Mouse (Mus musculus) stomach, embryonic 16.5 days (tissue): ENCODE results near the gene Ppp1r36. TPM values are rescaled to one million over a fixed set of nuclear protein-coding genes. Genes with fewer than 3 reads are reported as not detected.
A peak's percentile ranks its signal among the peaks of the same experiment; 100 is the strongest.

ENCODE experiments used
- ATAC-seq: fragments of 200-750 bp; cut with Nextera tagmentation; 2 replicates; pipeline ENCODE4 v1.8.0; 2017; ENCODE audit warnings: moderate number of reproducible peaks, moderate TSS enrichment; ENCODE audit not compliant: insufficient read depth, low FRiP score
- H3K27ac ChIP-seq: fragments of 300-500 bp; sonication (generic); 2 replicates; pipeline ENCODE4 v1.5.1; 2014; ENCODE audit warnings: low read length
- H3K27me3 ChIP-seq: fragments of 300-500 bp; sonication (generic); 2 replicates; pipeline ENCODE4 v1.6.1; 2014; ENCODE audit warnings: low read length, control low read depth, mixed read lengths; ENCODE audit not compliant: control insufficient read depth, insufficient read depth
- H3K36me3 ChIP-seq: fragments of 300-500 bp; sonication (generic); 2 replicates; pipeline ENCODE4 v1.6.1; 2014; ENCODE audit warnings: low read length; ENCODE audit not compliant: control insufficient read depth, insufficient read depth
- H3K4me1 ChIP-seq: fragments of 300-500 bp; sonication (generic); 2 replicates; pipeline ENCODE4 v1.6.1; 2014; ENCODE audit warnings: low read length, control low read depth, mixed read lengths; ENCODE audit not compliant: control insufficient read depth, insufficient read depth
- H3K4me2 ChIP-seq: fragments of 300-500 bp; sonication (generic); 2 replicates; pipeline ENCODE4 v1.6.1; 2014; ENCODE audit warnings: low read depth, low read length, mixed read lengths
- H3K4me3 ChIP-seq: fragments of 300-500 bp; sonication (generic); replicated peaks from 2 replicates; pipeline ENCODE4 v1.5.1; 2014; ENCODE audit warnings: mild to moderate bottlenecking, low read length
- H3K9ac ChIP-seq: fragments of 300-500 bp; sonication (generic); 2 replicates; pipeline ENCODE4 v1.6.1; 2014; ENCODE audit warnings: low read length
- H3K9me3 ChIP-seq: fragments of 300-500 bp; sonication (generic); replicated peaks from 2 replicates; pipeline ENCODE4 v1.6.1; 2016; ENCODE audit warnings: low read length, control low read depth; ENCODE audit not compliant: control insufficient read depth
- WGBS: fragments of 180-500 bp; shearing (Covaris S2); extraction: QIAGEN DNeasy Blood & Tissue Kit; methylation state at CpG from one replicate; pipeline ENCODE4 v1.1.7; 2014; 5-methylcytosine and 5-hydroxymethylcytosine counted together
- polyA plus RNA-seq: library from polyadenylated mRNA; unstranded; fragments of >200 nt; fragmentation: Nextera tagmentation; extraction: Ambion mirVana; gene quantifications from 2 replicates; pipeline ENCODE4 v1.2.1, GENCODE M21; 2015

Gene Ppp1r36
- polyA plus RNA-seq, 1 experiment from 2014 or later, result 3.2 TPM

- Histone ChIP-seq H3K9ac (no peak overlapping the region), H3K4me2 (no peak overlapping the region), H3K27me3 (no peaks in the 10 kb centered on the region), H3K27ac (no peak overlapping the region), H3K4me3 (no peak overlapping the region), H3K36me3 (no peaks in the 10 kb centered on the region), H3K9me3 (no peaks in the 10 kb centered on the region), H3K4me1 (peaks cover 5% of the 10 kb centered on the region)
- no peak for ATAC-seq
- 81% methylated on average over 8 of the region's 8 CpGs for WGBS
Observed at GRCm38 (mm10) chr12:76474246-76474583, 56.9 kb downstream of the Ppp1r36 start.

DNA sequence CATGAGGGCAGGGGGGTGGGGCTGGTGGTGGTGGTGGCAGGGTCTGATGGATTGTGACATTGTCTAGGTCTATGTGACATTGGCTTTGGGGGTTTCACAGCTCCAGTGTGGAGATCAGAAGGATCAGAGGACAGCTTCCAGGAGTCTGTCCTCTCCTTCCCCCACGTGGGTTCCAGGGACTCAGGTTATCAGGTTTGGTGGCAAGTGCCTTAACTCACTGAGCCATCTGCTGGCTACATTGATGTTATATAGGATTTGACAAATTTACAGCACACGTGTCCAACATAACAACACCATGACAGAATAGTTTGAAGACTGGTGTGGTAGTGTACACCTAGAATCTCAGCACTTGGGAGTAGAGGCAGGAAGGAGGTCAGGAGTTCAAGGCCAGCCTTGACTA is 57.5 kb downstream of the Ppp1r36 start:
- ATAC-seq, result no peak
- no peaks in the 10 kb centered on the region for H3K27me3 ChIP-seq
- no peaks in the 10 kb centered on the region for H3K36me3 ChIP-seq
- no peak overlapping the region for H3K9ac ChIP-seq
- no peak overlapping the region for H3K27ac ChIP-seq
- H3K4me1 ChIP-seq, result peaks cover 8% of the 10 kb centered on the region
- WGBS, result 45% methylated on average over 2 of the region's 2 CpGs
- H3K4me3 ChIP-seq, result no peak overlapping the region
- H3K9me3 ChIP-seq, result no peaks in the 10 kb centered on the region
- no peak overlapping the region for H3K4me2 ChIP-seq

- Histone ChIP-seq H3K36me3 (no peaks in the 10 kb centered on the region), H3K4me1 (peaks cover 8% of the 10 kb centered on the region), H3K4me2 (no peak overlapping the region), H3K4me3 (no peak overlapping the region), H3K9ac (no peak overlapping the region), H3K9me3 (no peaks in the 10 kb centered on the region), H3K27me3 (no peaks in the 10 kb centered on the region), H3K27ac (no peak overlapping the region)
- no peak for ATAC-seq
- 85% methylated on average over 1 of the region's 1 CpGs for WGBS
Observed at GRCm38 (mm10) chr12:76476146-76476545, 58.8 kb downstream of the Ppp1r36 start.

- H3K4me2 ChIP-seq, result peak overlapping the region; percentile 3; the same call in 1 of the 2 replicates
- WGBS, result 24% methylated on average over 14 of the region's 14 CpGs
- no peaks in the 10 kb centered on the region for H3K36me3 ChIP-seq
- H3K27me3 ChIP-seq, result no peaks in the 10 kb centered on the region
- peak overlapping the region; percentile 31 for H3K9ac ChIP-seq
- no peak for ATAC-seq
- H3K9me3 ChIP-seq, result no peaks in the 10 kb centered on the region
- peaks cover 8% of the 10 kb centered on the region for H3K4me1 ChIP-seq
- H3K4me3 ChIP-seq, result 0 out of 2 replicates have a peak overlapping the region, but pooled peaks have one; percentile 8
- peak overlapping the region; percentile 70 for H3K27ac ChIP-seq
Observed at GRCm38 (mm10) chr12:76478309-76479023, 61.1 kb downstream of the Ppp1r36 start.

GRCm38 (mm10) chr12:76479174-76479573 is 61.8 kb downstream of the Ppp1r36 start:
- Histone ChIP-seq H3K27me3 (no peaks in the 10 kb centered on the region), H3K4me2 (peak overlapping the region; percentile 3; the same call in 1 of the 2 replicates), H3K36me3 (no peaks in the 10 kb centered on the region), H3K4me3 (no peak overlapping the region), H3K27ac (peak overlapping the region; percentile 70), H3K4me1 (peaks cover 8% of the 10 kb centered on the region; the same call in 1 of the 2 replicates), H3K9ac (peak overlapping the region; percentile 31; the same call in 1 of the 2 replicates), H3K9me3 (no peaks in the 10 kb centered on the region)
- no peak for ATAC-seq
- whole genome bisulfite sequencing, result 45% methylated on average over 5 of the region's 5 CpGs

DNA sequence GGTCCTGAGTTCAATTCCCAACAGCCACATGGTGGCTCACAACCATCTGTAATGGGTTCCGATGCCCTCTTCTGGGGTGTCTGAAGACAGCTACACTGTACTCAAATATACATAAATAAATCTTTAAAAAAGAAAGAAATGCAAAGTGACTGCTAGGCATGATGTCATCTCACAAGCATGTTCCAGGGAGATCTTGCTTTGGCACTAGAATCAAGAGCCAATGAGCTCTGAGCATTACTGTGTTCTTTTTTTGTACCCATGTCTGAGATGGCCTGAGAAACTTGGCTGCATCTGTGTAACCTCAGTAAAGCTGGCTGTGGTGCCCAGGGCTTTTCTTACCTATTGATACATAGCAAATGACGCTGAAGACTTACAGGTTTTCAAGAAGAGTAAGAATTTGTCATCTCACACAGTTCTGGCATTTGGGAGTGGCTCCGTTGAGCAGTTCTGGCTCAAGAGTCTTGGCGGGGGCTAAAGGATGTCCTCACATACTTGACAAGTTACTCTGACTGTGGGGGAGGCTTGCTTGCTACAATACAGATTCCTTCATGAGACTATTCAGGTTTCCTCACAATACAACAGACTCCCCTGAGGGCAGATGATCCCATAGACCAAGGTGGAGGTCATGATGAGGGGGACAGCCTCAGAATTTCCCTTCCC is 62.6 kb downstream of the Ppp1r36 start:
- H3K9me3 ChIP-seq, result no peaks in the 10 kb centered on the region
- no peak overlapping the region for H3K4me2 ChIP-seq
- 74% methylated on average over 4 of the region's 4 CpGs for WGBS
- H3K4me1 ChIP-seq, result peaks cover 13% of the 10 kb centered on the region
- ATAC-seq, result no peak
- H3K36me3 ChIP-seq, result no peaks in the 10 kb centered on the region
- no peak overlapping the region for H3K9ac ChIP-seq
- H3K4me3 ChIP-seq, result no peak overlapping the region
- no peaks in the 10 kb centered on the region for H3K27me3 ChIP-seq
- no peak overlapping the region for H3K27ac ChIP-seq

DNA sequence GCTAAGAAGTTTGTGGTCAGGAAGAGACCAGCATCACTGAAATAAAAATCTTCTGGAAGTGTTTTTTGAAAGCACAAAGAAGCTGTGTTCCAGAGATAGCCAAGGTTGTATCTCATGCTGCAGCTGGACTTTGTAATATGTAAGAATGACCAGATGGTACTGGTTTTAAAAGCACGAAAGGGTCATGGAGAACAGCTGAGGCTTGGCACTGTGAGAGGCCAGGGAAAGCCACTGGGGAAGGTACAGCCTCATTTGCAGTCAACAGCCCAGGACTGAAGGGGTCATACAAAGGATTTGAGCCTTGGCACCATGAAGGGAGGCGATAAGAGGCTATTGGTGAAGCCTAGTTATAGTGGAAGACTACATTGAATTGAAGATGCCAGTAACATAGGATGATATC is 65.1 kb downstream of the Ppp1r36 start:
- Histone ChIP-seq H3K27me3 (no peaks in the 10 kb centered on the region), H3K27ac (no peak overlapping the region), H3K9me3 (no peaks in the 10 kb centered on the region), H3K36me3 (no peaks in the 10 kb centered on the region), H3K4me1 (peaks cover 20% of the 10 kb centered on the region), H3K4me3 (no peak overlapping the region), H3K9ac (no peak overlapping the region), H3K4me2 (no peak overlapping the region)
- ATAC-seq, result no peak
- 86% methylated on average over 2 of the region's 2 CpGs for WGBS

DNA sequence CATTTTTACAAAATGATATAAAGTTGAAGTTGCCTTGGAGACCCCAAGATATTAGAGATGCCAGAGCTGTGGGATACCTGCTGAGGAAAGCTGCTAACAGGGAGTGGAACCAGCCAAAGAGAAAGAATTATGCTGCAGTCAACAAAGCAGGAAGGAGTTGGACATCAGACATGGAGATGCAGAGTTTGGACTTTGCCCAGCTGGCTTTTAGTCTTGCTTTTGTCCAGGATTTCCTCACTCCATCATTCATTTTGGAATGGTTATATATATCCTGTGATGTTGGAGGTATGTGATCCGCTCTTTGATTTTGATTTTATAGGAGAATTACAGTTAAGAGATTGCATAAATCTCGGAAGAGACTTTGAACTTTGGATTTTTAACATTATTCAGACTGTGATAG is 65.6 kb downstream of the Ppp1r36 start:
- no peak overlapping the region for H3K4me3 ChIP-seq
- H3K27me3 ChIP-seq, result no peaks in the 10 kb centered on the region
- H3K9ac ChIP-seq, result no peak overlapping the region
- H3K9me3 ChIP-seq, result no peaks in the 10 kb centered on the region
- H3K36me3 ChIP-seq, result no peaks in the 10 kb centered on the region
- no peak overlapping the region for H3K4me2 ChIP-seq
- no peak for ATAC-seq
- WGBS, result 75% methylated on average over 2 of the region's 2 CpGs
- H3K4me1 ChIP-seq, result peaks cover 20% of the 10 kb centered on the region
- H3K27ac ChIP-seq, result no peak overlapping the region

GRCm38 (mm10) chr12:76484881-76485280 is 67.5 kb downstream of the Ppp1r36 start:
- Histone ChIP-seq H3K9me3 (no peaks in the 10 kb centered on the region), H3K27ac (peak overlapping the region; percentile 80), H3K36me3 (no peaks in the 10 kb centered on the region), H3K9ac (peak overlapping the region; percentile 13; the same call in 1 of the 2 replicates), H3K27me3 (no peaks in the 10 kb centered on the region), H3K4me3 (no peak overlapping the region), H3K4me1 (peaks cover 12% of the 10 kb centered on the region), H3K4me2 (peak overlapping the region; percentile 6; the same call in 1 of the 2 replicates)
- 14% methylated on average over 4 of the region's 4 CpGs for WGBS
- peak; percentile 63; the same call in 1 of the 2 replicates for ATAC-seq
